Mouse (Mus musculus) left cerebral cortex, postnatal 36 days (tissue): ENCODE measurements at regions not wholly inside any gene's neighbourhood (a gene's known extent, or its start where the extent isn't known, plus 50 kb on each side); places are given as distances from the start of the nearest gene placed in this dataset.
A peak's percentile ranks its signal among the peaks of the same experiment; 100 is the strongest.

Experiments
- DNase-seq, 2 experiments: peaks; one replicate each; pipeline ENCODE4 v3.0.0; 2021 to 2022; ENCODE audit warnings: low spot score in 2 of 2, mixed read lengths in 1 of 2
- intact Hi-C: fragments of 180-260 bp; cut with DNase I; formaldehyde crosslinking; loops from one replicate; pipeline ENCODE4 v1.15.1; 2025

DNA sequence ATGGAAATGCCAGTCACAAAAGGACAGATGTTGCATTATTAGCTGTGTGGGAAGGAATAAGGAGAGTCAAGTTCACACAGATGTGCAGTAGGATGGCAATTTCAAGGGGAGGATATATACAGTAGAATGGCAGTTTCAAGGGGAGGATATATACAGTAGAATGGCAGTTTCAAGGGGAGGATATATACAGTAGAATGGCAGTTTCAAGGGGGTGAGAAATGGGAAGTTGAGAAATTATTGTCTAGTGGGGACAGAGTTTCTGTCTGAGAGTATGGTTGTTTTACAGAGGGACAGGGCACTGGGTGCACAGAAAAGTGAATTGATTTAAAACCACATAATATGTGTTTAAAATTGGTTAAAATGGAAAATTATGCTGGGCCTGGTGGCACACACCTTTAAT, 54.8 kb upstream of the Scel start:
- DNase-seq: no peak
- intact Hi-C loops: no loop called here

DNA sequence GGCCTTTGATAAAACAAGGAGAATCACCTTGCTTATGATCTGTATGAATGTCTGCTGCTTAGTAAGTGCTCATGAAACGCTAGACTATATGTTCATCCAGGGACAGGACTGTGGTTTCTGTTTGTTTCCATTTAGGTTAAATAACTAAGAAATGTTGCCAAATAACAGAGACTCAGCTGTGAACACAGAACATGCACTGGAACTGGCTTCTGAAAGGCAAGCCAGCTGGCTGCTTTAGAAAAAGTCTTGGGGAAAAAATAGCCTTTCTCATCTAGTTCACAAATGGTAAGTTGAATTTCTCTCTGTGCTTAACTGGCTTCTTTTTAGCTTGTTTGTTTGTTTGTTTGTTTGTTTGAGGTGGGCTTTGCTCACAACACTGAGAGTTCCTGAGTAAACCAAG, 57.0 kb upstream of the Scel start:
- intact Hi-C loops: no loop called here
- DNase-seq: no peak

DNA sequence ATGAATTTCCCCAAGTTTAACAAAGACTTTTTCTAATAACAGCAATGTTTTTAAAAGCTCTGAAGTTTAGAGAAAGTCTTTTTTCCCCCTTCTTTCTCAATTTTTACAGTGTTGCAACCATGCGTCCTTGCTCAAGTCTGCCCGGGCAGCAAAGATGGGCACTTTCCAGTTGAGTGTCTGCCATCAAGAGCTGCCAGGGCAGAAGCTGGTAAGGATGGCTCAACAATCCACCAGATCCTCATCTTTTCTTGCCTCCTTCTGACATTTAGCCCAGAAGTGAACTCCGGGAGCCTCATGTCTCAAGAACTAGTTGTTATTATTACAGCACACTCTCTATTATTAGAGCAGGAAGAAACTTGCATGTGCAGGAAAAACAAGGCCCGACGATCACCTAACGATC, 62.4 kb upstream of the Scel start:
- intact Hi-C loops: no loop called here

DNA sequence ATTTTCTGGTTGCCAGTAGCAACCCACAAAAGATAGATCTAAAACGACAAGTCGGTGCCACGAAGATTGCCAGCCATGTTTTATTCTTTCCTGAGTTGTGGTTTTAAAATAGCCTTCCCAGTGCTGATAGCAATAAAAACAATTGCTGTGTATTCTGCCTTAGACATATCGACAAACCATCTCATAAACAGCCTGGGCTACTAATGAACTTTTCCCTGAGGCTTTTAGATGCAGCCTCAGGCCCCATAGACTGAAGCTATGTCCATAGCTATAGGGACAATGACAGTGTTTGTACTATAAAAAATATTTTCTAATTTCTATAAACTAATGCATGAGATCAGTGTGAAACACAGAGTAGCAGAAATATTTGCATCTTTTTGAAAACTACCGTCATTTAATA, 63.7 kb upstream of the Scel start:
- DNase-seq: no peak
- intact Hi-C loops: no loop called here

More for the DNA sequence above, 62.4 kb upstream of the Scel start:
- DNase-seq: no peak

DNA sequence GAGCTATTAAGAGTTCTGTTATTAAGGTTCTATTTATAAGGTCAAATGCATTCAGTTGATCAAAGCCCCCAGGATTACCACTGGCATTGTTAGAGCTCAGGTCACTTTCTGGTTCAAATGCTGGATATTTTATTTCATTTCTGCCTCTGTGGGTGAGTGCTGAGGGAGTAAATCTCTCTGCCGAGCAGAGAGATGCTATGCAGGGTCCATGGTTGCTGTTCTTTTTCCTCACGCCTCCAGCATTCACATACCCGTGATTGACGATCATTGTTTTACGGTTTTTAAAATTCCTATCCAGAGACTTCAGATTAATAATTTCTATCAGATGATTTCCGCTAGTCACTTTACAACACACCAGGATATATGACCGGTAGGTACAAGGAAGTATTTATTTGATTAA, 64.1 kb upstream of the Scel start:
- DNase-seq: no peak
- intact Hi-C loops: no loop called here

DNA sequence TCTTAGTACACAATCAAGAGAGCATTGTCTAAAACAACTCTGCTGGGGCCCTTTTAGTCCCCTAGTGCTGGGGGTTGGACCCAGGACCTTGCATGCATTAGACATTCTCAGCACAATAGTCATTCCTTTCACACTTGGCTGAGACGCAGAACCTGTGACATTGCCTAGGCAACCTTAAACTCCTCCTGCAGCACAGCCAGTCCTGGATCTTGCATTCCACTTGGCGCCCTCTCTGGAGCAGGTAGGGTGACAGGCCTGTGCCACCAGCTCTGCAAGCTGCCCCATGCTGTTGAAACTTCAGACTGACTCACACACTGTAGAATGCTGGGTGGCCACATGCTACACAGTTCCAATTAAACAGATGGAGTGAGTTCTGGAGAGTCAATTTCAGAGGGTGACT, 66.5 kb upstream of the Scel start:
- no peak for DNase-seq
- intact Hi-C loops: no loop called here

DNA sequence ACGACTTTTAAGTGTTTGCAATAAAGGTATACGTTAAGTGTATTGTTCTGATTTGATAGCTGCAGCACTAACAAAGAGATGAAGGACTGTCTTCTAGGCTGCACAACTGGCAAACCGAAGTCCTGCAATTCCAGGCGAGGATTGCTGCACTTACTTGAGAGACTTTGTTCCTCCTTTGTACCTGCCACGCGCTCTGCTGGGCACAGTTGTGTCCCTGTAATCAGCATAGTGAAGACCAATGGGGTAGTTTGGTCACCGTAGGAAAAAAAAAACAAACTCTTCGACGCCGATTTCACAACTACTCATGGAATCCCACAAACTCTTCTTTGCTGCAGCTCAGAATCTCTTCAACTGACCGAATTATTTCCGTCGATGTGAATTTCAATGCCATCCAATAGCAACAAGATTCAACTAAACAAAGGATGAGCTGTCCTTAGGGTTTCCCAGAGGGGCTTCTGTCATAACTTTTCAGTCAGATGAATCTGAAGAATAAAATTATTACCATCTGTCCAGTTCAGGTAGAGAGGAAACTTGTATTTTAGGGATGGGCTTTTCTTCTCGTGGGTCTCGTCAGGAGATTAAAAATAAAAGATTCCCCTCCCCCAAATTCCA, 71.6 kb upstream of the Scel start:
- DNase-seq: no peak

DNA sequence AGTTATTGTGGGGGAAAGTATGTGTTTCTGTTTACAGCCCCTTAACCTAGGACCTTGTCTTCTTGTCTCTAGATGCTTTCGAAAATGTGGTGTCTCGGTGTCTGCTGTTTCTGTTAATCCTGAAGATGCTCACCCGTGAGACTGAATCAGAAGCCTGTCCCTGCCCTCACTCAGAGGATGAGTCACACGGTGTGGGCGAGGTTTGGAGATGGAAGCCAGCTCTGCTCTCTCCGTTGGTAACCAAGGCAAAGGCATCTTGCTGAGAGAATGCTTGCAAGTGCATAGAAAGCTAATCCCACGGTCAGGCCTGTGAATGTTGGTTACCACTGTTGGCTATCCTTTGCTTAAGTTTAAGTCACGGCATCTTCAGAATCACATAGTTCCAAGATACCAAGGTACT, 72.9 kb upstream of the Scel start:
- peak; percentile 51 to 65 for DNase-seq
- intact Hi-C loops: no loop called here

More for the DNA sequence above, 71.6 kb upstream of the Scel start:
- intact Hi-C loops: no loop called here

DNA sequence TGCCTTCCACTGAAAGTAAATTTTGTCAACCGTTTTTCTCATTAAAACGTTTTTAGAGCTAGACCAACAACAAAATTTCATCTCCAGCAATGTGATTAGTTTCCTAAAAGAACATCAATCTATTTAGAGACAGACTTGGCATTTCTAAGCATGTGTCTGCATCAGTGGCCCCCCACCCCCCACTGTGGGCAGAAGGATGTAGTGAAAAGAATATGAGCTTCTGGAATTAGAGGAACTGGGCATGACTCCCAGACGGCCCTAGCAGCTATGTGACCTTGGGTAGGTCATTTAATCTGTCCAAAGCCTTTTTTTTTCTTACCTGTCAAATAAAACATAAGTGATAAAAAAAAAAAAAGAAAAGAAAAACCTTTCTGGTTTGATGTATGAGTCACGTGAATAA, 78.9 kb upstream of the Scel start:
- no peak for DNase-seq
- intact Hi-C loops: no loop called here

DNA sequence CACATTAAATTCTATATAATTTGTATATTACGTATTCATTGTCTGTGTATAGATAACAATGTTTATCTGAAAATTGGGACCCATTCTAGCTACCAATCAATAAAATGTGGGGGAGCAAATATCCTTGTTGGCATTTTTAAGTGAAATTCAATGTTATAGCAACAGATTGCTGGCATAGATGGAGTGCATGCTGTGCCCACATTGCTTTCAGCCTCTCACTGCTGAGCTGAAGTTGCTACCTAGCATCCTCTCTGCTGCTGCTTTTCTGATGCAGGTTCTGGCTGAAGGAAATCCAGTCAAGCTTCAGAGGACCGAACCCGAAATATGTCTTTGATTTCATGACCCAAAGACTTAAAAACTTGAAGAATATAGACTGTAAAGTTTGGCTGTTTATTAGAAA, 80.0 kb upstream of the Scel start:
- intact Hi-C loops: no loop called here
- DNase-seq: no peak

DNA sequence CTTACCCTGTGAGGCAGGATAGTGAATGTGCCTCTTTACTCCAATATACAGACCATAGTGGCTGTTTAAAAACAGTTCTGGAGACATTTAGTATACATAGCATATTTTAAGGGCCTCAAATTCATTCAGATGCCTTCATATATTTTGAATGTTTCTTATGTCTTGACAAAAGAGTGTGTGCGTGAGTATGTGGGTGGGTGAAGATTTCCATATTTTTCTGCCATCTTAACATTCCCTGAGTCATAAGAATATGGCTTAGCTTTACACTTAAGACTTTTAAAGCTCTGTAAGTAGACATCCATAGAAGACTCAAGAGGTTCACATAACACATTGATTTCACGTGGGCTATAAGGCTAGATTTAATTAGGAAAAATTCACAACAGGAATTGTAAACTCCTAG, 81.3 kb upstream of the Mycbp2 start:
- intact Hi-C loops: no loop called here
- DNase-seq: no peak

DNA sequence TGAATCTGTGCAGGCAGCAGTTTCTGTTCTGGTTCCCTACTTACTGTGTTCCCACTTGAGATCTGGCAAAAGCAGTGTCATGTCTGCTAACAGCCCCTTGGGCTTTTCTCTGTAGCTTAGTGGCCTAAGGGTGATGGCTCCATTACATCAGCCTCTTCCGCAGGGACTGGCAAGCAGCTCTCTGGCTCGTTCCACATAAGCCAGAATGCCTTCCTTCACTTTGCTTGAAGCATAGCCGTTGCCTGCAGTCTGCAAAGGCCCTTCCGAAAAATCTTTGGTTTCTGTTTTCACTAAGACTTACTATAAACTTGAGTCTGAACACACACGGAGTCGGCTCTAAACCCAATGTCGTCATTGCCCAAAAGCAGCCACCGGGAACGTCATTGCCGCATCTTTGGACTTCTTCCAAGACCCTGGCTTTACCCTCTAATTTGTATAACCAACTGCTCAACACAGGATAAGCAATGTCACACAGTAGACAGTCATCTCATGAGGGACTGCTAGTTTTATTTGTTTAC, 74.8 kb upstream of the Mycbp2 start:
- intact Hi-C loops: no loop called here
- DNase-seq: no peak

DNA sequence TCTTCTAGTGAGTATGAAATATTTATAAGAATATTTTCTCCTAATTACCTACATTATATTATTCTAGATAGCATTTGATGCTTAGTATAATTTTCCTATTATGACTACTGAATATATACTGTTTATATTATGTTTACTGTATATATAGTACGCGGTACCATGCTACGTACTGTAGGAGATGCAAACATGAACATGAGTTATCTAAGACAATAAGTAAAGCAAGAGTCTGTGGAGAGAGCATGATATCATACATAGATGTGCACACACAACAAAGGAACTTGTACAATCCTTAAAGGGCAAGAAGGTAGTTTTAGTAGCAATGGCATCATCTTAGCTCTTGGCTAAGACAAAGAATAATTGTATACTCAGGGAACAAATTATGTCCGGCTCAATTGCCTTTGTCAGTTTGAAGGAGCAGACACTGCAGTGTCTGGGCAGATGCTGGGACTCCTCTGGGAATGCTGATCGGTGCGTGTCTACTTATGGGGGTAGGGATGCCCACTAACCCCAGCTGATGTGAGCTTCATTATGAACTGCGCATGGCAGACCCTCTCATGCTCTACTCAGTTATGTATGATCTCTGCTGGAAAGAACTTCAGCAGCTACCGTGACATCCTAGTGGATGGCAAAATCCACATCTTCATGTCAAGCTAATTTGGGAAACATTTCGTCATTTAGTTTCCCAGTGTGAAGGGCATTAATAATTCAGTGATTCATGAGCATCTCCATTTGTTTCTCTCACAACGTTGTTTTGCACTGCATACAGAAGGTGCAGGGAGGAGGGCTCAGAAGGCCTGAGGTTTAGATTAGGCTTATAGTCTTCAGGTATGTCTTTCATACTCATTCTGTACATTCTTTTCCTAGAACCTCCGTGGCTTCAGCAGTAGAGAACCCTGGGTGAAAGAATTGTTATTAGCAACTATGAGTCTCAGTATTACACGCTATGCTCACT, 70.8 kb upstream of the Mycbp2 start:
- intact Hi-C loops: no loop called here
- no peak for DNase-seq

DNA sequence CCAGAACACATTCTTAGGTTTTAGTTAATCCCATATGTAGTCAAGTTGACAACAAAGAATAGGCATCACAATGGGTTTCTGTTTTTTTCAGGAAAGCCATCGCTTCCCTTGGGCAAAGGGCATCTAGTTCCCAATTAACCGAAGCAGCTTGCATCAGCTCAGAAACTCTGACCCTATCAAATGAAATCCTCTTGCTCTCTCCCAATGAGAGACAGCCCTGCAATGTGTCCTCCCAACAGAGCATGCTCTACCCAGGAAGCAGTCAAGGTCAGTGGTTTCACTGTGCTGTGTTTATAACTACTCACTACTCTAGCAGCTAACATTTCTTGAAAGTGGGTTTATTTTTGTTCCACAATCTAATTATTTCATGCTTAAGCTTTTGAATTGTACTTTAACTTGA, 58.0 kb upstream of the Mycbp2 start:
- intact Hi-C loops: no loop called here
- DNase-seq: no peak

DNA sequence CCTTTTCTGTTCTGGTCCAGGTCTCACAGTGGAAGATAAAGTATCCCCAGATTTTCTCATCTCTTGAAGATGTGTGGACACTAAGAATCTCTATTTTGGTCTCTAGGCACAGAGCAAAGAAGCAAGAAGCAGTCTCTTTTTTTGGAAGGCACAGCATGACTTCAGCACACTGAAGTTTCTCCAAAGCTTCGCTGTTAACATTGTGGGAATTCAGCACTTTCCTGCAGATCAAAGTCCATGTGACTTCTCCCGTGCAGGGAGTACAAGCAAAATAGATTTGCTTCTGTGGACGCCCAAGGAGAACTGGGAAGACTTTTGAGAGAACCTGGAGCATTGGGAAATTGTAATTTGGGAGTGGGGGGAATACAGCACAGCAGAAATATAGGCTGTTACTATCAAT, 56.4 kb upstream of the Mycbp2 start:
- intact Hi-C loops: no loop called here

DNA sequence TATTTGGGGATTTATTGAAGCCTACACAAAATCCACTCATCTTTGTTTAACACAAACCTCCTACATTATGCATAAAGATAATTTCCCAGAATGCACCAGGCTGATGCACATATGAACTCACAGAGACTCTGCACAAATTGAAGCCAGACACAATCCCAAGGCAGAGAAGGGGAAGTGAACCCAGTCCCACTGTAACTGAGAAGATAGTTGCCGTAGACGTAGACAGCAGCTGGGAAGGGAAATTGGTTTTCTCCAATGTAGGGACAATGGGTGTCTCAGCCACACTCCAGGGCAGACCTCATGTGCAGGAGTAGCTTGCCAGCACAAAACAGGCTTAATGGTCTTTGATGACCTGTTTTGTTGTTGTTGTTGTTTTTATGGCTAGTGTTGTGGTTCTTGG, 55.4 kb upstream of the Mycbp2 start:
- intact Hi-C loops: no loop called here
- no peak for DNase-seq

More for the DNA sequence above, 56.4 kb upstream of the Mycbp2 start:
- no peak for DNase-seq

DNA sequence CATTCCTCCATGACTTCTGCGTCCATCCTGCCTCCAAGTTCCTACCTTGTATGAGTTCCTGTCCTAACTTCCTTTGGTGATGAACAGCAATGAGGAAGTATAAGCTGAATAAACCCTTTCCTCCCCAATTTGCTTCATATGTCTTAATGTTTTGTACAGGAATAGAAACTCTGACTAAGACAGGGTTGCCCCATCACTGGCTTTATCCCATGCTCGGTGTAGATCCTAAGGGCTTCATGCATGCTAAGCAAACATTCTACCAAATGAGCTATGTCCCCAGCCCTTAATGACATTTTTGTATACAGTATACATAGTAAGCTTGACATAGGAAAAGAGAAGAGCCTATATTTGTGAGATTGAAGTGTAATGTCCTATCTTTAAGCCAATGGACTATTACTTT, 54.7 kb upstream of the Mycbp2 start:
- intact Hi-C loops: no loop called here

DNA sequence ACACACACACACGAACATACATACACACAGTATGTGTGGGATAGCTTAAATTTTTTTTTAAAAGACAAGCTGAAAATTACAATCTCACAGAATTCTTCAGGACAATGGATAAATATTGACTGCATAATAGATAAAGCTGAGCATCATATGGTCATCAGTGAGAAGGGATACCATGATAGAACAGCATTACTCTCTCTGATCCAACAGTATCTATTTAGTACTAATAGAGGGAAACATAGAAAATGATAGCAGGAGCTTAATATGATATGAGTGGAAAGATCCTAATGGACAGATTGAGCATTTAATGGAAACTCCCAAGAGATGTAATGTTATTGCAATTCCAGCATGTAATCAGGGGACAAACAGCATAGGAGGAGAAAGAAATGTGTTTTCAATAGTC, 51.8 kb upstream of the Mycbp2 start:
- intact Hi-C loops: no loop called here
- no peak for DNase-seq

More for the DNA sequence above, 54.7 kb upstream of the Mycbp2 start:
- DNase-seq: no peak
